Mouse (Mus musculus): ENCODE measurements at regions not wholly inside any gene's neighbourhood (a gene's known extent, or its start where the extent isn't known, plus 50 kb on each side); places are given as distances from the start of the nearest gene placed in this dataset.

- no peak for TF ChIP-seq ZNF384 (IDR thresholded peaks at IDR 0.05; ENCODE audit: low read depth, low read length)
- no peak for TF ChIP-seq HCFC1 (IDR thresholded peaks at IDR 0.05; ENCODE audit: borderline replicate concordance, insufficient read depth, low read length)
- TF ChIP-seq MAFK (IDR thresholded peaks at IDR 0.05; ENCODE audit: insufficient read depth, low read depth, low read length): no peak
- TF ChIP-seq CHD2 (IDR thresholded peaks at IDR 0.05; ENCODE audit: low read depth, low read length): no peak
Observed at GRCm38 (mm10) chr9:50090968-50091367, 253.8 kb downstream of the Rpl10-ps3 start.
